Mouse (Mus musculus): ENCODE results near the gene Yju2.

Gene Yju2

DNA sequence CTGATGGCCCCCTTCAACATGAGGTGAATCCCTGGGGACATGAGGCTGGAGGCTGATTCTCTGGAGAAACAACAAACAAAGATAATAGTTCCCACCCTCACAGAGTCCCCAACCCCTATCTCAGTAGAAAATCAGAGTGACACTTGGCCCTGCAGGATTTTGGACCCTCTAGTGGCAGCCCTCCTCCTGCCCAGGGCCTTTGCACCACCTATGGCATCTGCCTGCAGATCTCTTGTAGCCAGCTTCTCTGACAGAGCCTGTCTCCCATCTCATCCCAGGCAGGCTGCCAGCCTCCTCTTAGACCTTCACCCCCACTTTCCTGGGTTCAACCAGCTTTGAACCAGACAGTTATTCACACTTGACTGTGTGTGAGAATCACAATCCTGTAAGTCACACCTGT is 1.9 kb downstream of the Yju2 start:
- DNase-seq, result no peak

DNA sequence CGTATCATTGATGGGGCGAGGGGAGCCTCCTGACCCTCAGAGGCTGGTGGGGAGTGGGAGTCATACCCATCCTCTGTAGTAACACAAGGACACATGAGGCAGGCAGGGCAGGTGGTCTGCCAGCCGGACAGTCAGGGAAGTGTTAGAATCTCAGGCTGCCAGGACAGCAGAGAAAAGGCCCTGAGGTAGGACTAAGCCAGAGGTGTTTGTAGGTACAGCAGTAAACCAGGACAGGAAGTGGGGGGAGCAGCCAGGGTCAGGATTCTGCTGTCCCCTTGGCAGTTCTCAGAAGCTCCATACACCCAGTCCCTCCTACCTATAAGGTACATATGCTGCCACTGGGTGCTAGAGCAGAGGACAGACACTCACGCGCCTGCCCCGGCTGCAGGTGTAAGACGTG is 2.7 kb downstream of the Yju2 start:
- no peak for DNase-seq

DNA sequence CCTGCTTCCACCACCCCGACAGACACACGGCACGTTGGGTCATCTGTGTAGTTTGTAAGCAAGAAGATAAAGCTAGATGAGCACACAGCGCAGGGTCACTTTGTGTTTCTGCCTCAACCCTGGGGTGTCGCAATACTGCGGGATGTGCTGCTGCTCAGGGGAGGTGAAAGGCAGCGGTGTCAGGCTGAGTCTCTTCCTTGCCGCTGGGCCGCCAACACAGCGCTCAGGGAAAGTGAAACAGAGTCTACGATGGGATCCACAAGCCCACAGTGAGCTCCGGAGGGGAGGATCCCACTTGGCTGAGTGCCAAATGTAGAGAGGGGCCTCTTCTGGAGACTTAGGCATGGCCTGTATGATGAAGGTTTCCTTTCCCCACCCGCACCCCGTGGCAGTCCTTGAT is 4.3 kb downstream of the Yju2 start:
- DNase-seq, result peak in 1 of 2 experiments; percentile 29

DNA sequence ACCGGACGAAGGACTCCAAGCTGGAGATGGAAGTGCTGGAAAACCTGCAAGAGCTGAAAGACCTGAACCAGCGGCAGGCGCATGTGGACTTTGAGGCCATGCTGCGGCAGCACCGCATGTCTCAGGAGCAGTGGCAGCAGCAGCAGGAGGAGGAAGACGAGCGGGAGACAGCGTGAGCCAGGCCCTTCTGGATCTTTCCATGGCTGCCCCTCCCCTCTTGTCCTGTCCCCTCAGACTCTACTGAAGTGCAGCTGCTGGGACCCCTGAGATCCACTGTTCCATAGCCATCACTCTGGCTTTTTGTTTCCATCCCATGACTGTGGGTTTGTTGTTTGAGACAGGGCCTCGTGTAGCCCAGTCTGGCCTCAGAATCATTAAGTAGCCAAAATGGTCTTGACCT is 5.6 kb downstream of the Yju2 start:
- DNase-seq, result peak in 1 of 2 experiments; percentile 17

DNA sequence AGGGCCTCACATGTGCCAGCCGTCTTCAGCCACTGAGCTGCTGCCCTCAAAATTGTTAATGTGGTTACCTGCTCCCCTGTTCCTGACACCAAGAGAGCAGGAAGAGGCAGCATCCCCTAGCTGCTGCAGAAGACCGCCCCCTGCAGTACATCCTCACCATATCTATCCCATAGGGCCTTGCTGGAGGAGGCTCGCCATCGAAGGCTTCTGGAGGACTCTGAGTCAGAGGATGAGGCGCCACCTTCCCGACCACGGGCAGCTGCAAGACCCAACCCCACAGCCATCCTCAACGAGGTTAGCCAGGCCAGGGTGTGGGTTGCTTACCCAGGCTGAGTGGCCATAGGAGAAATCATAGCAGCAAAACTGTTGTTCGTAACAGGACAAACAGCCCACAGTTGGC is 6.1 kb downstream of the Yju2 start:
- DNase-seq, result peak in 1 of 2 experiments; percentile 19

DNA sequence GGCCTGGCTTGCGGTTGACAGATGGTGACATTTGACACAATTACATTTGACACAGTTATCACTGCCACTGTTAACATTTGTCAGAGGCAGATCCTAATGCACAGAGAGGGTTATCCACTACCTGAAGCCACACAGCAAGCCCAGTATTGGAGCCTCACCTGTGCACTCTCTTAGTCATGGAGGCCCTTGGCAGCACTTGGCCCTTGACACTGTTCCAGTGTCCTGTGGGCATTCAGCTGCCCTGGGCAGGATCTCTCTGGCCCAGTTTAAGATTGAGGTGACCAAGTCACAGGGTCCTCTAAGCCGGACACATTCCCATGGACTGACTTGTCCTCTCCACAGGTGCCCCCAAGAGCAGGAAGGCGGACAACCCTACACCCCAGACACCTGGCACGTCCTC is 8.3 kb downstream of the Yju2 start:
- no peak for DNase-seq

DNA sequence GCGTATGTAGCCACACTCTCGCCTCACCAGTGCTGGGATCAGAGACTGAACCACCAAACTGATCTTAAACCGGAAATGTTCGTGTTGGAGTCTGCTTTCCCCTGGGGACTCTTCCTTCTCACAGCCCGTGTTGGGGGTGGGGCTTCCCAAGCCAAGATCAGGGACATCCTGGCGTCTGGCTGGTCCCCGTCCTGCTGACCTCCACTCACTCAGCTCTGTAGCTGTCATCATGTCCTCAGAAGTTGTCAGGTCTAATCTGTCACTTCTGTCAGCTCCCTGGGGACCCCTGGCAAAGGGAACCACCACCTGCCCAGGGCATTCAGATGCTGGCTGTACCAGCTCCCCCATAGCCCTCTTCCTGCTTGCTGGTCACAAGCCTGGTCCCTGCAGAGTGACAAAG is 9.3 kb downstream of the Yju2 start:
- DNase-seq, result peak in 1 of 2 experiments; percentile 42

DNA sequence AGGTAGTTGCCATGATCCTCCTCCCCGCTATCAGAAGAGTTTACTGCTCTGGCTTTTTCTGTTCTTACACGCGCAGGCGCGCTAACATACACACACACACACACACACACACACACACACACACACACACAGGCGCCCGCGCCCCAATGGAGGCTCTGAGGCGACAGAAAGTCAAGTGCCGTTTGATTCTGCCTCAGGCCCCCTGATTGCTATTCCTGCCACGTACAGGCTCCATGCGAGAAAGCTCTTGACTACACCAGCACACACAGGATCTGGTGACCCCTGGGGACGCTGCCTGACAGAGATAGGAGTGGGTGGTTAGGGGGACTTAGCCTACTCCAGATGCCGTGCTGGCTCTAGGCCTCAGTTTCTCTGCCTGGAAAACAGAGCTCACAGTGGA is 10.7 kb downstream of the Yju2 start:
- peak in 1 of 2 experiments; percentile 33 for DNase-seq

DNA sequence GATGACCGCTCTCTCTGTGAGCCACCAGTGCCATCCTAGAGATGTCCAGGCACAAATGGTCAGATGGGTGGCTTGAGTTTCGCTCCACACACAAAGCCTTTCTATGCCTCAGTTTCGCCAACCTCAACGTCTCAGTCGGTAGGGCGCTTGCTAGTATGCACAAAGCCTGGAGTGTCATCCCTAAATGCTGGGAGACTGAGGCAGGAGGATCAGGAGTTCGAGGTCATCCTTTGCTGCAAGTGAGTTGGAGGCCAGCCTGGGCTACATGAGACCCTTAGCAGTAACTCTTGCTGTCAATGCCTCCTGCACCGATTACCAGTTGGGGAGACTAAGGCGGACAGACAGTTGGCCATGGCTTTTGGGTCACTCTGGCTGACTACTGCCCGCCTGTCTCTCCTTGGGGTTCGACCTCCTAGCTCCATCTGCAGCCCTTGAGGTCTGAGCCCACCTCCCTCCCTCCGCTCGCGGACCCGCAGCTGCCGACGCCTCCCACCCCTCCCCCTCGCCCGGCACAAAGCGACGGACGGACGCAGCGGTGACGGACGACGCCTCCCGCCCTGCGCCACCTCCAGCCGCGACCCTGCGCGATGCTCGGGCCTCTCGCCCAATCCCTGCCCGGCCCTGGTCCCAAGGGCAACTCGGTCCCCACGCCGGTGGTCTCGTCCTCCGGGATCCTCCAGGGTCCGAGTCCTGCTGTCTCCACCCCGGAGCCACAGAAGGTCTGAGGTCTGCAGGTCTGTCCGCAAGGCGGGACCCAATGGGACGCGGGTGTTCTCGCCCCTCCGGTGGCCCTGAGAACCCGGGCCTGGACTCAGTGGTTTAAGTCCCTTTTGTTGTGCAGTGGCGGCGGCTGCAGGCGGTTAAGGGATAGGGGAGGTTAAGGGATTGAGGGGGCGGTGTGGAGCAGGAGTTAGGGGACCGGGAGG is 11.3 kb downstream of the Yju2 start, which contains the start of gene Shd:
Shd (plus strand) TSS at position 502 of the 926 bp plus-strand sequence.
- DNase-seq, result peak; percentile 44 to 61

DNA sequence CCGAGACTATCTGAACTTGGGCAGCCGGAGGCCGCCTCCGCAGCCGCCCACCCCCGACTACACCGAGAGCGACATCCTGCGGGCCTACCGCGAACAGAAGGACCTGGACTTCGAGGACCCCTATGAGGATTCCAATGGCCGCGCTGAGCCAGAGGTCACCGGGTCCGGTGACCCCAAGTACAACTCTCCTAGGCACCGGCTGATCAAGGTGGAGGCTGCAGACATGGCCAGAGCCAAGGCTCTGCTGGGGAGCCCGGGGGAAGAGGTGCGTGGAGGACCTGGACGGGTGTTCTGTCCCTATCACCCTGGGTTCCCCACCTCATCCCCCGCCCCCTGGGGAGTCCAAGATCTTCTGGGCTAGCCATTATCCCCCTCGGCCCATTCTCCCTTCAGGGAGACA is 12.6 kb downstream of the Yju2 start:
- DNase-seq, result peak in 1 of 2 experiments; percentile 30

DNA sequence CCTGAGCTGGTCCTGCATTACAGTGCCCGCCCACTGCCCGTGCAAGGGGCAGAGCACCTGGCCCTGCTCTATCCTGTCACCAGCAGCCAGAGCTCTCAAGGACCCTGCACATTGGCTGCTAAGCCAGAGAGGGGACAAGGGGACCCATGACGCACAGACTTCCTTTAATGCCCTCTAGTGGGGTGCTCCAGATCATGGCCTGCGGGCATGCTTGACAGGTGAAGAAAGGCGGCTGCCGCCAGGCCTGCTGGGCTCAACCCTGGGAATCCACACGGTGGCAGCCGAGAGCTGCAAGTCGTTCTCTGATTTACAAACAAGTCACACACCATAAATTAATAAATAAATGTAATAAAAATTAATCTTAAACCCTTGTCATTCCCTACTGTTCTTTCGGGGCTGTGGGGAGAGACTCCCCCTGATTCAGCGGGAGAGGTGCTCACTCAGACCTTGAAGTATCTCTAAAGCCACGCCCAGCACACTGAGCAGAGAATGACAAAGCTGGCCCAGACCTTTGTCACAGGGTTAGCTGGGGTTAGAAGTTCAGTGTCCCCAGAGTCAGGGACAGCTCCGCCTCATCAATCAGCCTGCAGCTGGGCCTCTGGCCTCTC is 17.5 kb downstream of the Yju2 start:
- peak; percentile 84 to 88 for DNase-seq

DNA sequence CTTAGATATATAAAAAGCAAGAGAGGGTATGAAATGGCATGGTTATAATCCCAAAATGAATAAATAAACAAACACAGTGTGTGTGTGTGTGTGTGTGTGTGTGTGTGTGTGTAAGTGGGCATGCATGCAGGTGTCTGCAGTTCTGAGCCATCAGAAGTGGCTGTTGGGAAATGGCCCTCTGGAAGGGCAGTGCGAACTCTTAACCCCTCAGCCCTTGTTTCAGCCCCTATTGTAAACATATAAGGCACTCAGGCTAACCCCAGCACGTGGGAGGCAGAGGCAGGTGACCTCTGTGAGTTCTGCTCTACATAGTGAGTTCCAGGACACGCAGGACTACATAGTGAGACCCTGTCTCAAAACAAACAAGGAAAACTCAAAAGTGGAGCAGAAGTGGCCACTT is 18.4 kb downstream of the Yju2 start:
- no peak for DNase-seq

DNA sequence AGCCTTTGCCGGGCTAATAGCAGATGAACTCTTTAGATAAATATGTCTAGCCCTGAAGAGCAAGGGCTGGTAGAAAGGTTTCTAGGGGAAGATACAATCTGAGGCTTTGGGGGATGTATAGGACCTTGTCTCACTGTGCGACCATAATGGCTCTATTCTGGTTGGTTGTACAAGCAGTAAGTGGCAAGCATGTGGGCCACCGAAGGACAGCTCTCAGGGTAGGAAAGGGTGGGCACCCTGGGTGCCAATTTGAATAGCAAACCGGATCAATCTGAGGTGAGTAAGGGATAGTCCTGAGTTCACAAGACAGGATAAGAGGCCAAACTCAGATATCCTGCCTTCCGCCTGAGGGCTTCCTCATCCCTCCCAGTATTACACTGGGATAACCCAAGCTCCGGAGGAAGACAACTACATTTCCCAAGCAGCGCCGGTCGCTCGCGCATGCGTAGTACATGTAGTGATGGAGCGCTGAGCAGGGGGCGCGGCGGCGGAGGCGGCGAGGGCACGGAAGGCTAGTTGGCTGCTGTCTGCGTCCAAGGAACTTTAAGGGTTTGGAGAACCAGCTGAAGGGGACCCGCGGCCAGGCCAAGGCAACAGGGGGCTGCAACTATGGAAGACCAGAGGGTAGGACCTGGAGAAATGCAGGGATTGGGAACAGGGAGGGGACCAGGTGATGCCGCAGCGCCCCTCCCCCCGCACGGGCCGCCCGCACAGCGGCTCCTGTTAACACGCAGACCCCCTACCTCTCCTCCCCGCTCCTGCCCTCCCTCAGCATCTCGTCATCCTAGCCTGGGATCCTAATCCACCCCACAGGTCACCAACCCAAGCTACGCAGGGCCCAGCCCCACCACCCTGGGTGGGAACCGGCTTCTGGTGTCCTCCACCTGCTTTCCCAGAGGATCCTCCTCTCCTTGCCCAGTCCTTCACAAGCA is 27.4 kb downstream of the Yju2 start, which contains the start of gene Fsd1:
Fsd1 (plus strand) TSS at position 480 of the 932 bp plus-strand sequence.
- DNase-seq, result peak; percentile 55 to 67

DNA sequence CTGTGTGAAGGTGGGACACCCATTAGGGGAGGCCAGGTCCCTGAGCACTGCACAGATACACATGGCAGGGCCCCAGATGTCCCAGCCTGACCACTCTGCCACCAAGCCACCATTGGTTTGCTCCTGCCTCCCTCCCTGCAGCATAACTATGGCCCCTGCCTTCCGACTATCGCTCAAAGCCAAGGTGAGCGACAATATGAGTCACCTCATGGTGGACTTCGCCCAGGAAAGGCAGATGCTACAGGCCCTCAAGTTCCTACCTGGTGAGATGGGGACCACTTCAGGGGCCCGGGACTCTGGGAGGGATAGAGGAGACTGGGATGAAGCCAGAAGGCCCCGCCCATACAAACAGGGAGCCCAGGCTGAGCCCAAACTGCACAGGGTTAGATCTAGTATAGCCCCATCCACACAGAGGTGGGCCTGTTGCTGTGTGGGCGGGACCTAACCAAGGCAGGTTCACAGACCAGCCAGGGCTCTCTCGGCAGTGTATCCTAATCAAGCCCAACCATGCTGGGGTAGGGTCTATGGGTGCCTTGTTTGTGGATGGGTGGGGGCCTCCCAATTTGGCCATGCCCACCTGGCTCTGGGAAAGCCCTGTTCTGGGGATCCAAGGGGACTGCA is 31.5 kb downstream of the Yju2 start:
- DNase-seq, result no peak

DNA sequence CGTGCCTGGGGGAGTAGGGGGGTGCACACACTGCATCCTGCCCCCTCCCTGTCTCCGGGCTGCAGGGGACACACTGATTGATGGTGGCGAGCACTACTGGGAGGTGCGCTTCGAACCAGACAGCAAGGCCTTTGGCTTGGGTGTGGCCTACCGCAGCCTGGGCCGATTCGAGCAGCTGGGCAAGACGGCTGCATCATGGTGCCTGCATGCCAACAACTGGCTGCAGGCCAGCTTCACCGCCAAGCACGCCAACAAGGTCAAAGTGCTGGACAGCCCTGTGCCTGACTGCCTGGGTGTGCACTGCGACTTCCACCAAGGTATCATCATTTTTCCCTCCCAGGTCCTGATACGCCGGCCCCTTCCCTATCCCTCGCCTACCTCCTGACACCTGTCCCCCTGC is 37.1 kb downstream of the Yju2 start:
- DNase-seq, result no peak

DNA sequence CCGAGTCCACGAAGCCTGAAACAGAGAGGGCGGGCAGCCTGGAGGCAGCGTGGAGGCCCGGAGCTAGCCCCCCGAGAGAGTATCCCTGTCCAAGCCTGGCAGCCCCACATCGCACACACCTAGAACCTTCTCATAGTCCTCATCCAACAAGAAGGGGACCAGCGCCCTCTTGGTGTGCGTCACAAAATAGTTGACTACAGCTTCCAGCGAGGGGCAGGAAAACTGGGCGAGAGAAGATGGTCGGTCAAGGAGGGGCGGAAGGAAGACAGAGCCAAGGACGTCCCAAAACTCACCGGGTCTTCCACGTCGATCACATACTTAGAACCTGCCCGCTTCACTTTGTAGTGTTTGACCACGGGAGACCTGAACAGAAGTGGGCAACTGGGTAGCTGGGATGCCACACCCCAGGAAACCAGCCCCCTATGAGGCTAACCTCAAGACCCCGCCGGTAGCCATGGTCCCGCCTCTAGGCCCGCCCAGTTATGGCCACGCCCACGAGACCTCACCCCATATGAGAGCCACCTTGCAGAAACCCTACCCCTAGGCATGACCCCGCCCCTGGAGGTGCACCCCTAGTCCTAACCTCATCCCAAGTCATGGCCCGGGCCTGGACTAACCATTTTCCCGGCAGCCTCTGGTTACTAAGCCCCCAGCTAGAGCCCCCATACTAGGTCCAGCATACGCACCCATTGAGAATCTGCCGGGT is 41.0 kb downstream of the Yju2 start:
- no peak for DNase-seq

DNA sequence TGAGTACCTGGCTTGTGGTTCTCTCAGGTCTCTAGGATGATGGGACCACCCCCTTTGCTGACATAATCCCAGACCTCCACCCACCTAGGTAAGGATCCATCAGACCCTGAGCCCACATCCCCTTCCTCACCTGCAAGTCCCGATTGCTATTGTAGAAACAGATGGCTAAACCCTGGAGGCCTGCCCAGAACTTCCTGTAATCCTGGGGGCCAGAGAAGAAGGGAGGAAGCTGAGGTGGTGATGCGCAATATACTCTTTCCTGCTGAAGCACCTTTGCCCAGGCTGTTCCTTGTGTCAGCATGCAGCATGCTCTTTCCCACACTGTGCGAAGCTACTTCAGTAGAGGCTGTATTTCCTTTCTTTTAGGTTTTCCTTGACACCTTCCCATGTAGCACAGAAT is 44.1 kb downstream of the Yju2 start:
- DNase-seq, result no peak

DNA sequence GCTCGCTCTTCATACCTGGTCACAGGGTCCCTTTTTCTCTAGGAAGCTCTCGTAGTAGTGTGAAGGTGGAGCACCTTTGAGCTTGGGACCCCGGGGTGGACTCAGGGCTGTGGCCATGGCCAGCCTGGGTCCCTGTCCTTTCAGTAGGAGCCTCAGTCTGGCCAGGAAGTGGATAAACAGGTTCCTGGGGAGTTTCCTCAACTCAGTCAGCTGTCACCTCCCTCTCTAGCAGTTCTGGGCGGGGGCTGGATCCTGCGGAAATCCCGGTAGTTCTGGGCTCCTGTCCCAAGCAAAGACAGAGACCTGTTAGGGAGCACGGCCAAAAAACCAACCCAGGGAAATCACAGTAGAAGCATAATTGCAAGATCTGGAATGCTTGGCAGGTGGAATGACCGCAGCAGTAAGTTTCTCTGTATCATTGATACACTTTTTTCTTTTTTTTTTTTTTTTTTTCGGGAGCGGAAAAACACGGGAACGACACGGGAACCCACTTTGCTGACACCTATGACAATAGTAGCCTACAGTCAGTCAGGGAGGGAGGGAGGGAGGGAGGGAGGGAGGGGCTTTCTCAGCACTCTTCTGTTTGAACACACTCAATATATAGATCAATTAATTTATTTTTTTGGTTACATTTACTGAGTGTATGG is 46.6 kb downstream of the Yju2 start, which contains the start of the genes Stap2 and Mpnd:
Stap2 (minus strand) TSS at position 170 of the 647 bp plus-strand sequence.
Mpnd (plus strand) TSS at position 297 of the 647 bp plus-strand sequence.
- DNase-seq, result peak; percentile 69 to 78

DNA sequence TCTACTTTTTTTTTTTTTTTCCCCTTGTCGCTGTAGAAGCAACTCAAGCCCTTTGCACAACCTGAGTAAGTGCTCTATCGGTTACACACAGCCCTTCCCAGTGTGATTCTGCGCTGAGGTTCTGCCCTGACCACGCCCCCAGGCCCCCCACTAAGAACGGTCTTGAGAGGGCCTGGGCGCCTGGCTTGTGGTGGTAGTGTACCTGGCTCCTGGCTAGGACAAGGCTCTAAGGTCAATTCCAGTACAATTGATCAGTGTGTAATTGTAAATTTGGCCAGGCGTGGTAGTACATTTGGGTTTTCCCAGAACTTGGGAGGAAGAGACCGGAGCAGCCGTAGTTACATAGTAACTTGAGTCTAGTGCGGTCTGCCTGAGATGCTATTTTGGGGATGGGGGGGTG is 48.1 kb downstream of the Yju2 start:
- no peak for DNase-seq

DNA sequence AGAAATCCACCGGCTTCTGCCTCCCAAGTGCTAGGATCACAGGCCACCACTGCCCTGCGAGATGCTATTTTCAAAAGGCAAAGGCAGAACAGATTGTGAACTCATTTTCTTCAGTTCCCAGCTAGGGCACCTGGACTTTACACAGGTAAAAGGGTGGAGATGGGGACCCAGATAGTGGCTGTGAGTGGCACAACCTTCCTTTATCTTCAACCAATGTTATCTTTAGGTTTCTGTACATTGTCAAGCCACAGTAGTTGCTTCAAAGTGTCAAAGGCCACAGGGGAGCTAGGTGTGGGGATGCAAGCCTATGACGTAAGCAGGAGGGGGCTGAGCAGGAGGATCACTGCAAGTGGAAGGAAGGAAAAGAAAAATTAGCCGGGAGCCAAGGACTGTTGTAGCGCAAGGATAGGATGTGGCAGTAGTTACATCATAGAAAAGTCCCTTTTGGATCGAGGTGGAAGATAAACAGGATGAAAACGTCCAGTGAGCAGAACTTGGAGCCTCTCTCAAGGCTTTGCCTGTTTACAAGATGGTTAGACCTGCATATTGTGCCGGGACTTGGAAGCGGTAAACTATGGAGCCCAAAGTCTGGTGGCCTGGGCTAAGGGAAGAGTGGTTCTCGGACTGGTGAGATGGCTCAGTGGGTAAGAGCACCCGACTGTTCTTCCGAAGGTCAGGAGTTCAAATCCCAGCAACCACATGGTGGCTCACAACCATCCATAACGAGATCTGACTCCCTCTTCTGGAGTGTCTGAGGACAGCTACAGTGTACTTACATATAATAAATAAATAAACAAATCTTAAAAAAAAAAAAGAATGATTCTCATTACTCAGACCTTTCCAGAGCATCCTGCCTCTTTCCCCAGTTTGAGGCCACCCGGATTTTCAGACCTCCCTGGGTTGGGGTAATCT is 48.8 kb downstream of the Yju2 start:
- DNase-seq, result no peak
